Mouse (Mus musculus) MEL (cell line): Measurements from ENCODE around the gene Anapc10. TPM values are rescaled to one million over a fixed set of nuclear protein-coding genes. Genes with fewer than 3 reads are reported as not detected.

Experiments used
- DNase-seq: peaks from one replicate; pipeline ENCODE4 v3.0.0; 2011; ENCODE audit warnings: low read depth, low spot score
- H3K27ac ChIP-seq: 2 replicates; pipeline ENCODE4 v1.5.1; 2012; ENCODE audit warnings: low read depth, mild to moderate bottlenecking, control low read depth, low read length, moderate library complexity; ENCODE audit not compliant: control insufficient read depth
- H3K27me3 ChIP-seq, 2 experiments: fragments of 150-350 bp in 1 of 2; sonication (generic) in 1 of 2; 2 replicates each; pipeline ENCODE4 v1.6.1; 2012; ENCODE audit warnings: low read length in 2 of 2, mild to moderate bottlenecking in 2 of 2, improper control_type of control experiment in 1 of 2, moderate library complexity in 1 of 2; ENCODE audit not compliant: insufficient read depth in 2 of 2, control insufficient read depth in 1 of 2
- H3K36me3 ChIP-seq, 2 experiments: 2 replicates each; pipeline ENCODE4 v1.6.1; 2012 to 2014; ENCODE audit warnings: low read length in 2 of 2, improper control_type of control experiment in 1 of 2, inconsistent platforms in 1 of 2, mild to moderate bottlenecking in 1 of 2; ENCODE audit not compliant: insufficient read depth in 2 of 2, control insufficient read depth in 1 of 2
- H3K4me1 ChIP-seq, 2 experiments: fragments of 150-350 bp in 1 of 2; sonication (generic) in 1 of 2; 2 replicates each; pipeline ENCODE4 v1.6.1; 2012; ENCODE audit warnings: low read length in 2 of 2, improper control_type of control experiment in 1 of 2, mild to moderate bottlenecking in 1 of 2; ENCODE audit not compliant: insufficient read depth in 2 of 2, control insufficient read depth in 1 of 2
- H3K4me3 ChIP-seq, 2 experiments: fragments of 150-350 bp in 1 of 2; sonication (generic) in 1 of 2; 2 replicates each; pipeline ENCODE4 v1.5.1; 2012; ENCODE audit warnings: low read depth in 2 of 2, low read length in 2 of 2, mild to moderate bottlenecking in 2 of 2, moderate library complexity in 2 of 2, control low read depth in 1 of 2, improper control_type of control experiment in 1 of 2; ENCODE audit not compliant: control insufficient read depth in 1 of 2, insufficient read depth in 1 of 2
- H3K79me2 ChIP-seq: 2 replicates; pipeline ENCODE4 v1.6.1; 2012; ENCODE audit warnings: mild to moderate bottlenecking, low read length, moderate library complexity; ENCODE audit not compliant: control insufficient read depth, poor library complexity, insufficient read depth
- H3K9ac ChIP-seq: 2 replicates; pipeline ENCODE4 v1.6.1; 2012; ENCODE audit warnings: low read depth, mild to moderate bottlenecking, control low read depth, low read length, moderate library complexity; ENCODE audit not compliant: control insufficient read depth, poor library complexity, severe bottlenecking
- H3K9me3 ChIP-seq: fragments of 150-350 bp; sonication (generic); replicated peaks from 2 replicates; pipeline ENCODE4 v1.6.1; 2012; ENCODE audit warnings: mild to moderate bottlenecking, low read length, improper control_type of control experiment, moderate library complexity; ENCODE audit not compliant: insufficient read depth
- BHLHE40 ChIP-seq: IDR thresholded peaks from 2 replicates; pipeline ENCODE4 v1.6.1; 2012; ENCODE audit warnings: low read depth, mild to moderate bottlenecking, inconsistent platforms, low read length, improper control_type of control experiment, borderline replicate concordance
- CHD1 ChIP-seq: IDR thresholded peaks from 2 replicates; pipeline ENCODE4 v1.6.1; 2012; ENCODE audit warnings: low read depth, mild to moderate bottlenecking, inconsistent platforms, low read length, improper control_type of control experiment
- E2F4 ChIP-seq: IDR thresholded peaks from 2 replicates; pipeline ENCODE4 v1.6.1; 2011; ENCODE audit warnings: low read depth, low read length, improper control_type of control experiment, borderline replicate concordance
- HCFC1 ChIP-seq: IDR thresholded peaks from 2 replicates; pipeline ENCODE4 v1.6.1; 2012; ENCODE audit warnings: low read depth, mild to moderate bottlenecking, inconsistent platforms, low read length, improper control_type of control experiment, moderate library complexity
- MAFK ChIP-seq: IDR thresholded peaks from 2 replicates; pipeline ENCODE4 v1.6.1; 2011; ENCODE audit warnings: low read depth, mild to moderate bottlenecking, low read length, improper control_type of control experiment, borderline replicate concordance
- POLR2A ChIP-seq, 2 experiments: IDR thresholded peaks; 2 replicates each; pipeline ENCODE4 v1.6.1; 2011 to 2012; ENCODE audit warnings: low read length in 2 of 2, mild to moderate bottlenecking in 2 of 2, control low read depth in 1 of 2, improper control_type of control experiment in 1 of 2, low read depth in 1 of 2, moderate library complexity in 1 of 2; ENCODE audit not compliant: control insufficient read depth in 1 of 2, insufficient read depth in 1 of 2, poor library complexity in 1 of 2
- TCF12 ChIP-seq: IDR thresholded peaks from 2 replicates; pipeline ENCODE4 v1.6.1; 2014; ENCODE audit warnings: low read depth, mild to moderate bottlenecking, inconsistent platforms, low read length, improper control_type of control experiment, moderate library complexity
- USF2 ChIP-seq, 2 experiments: IDR thresholded peaks; 2 replicates each; pipeline ENCODE4 v1.6.1; 2011 to 2012; ENCODE audit warnings: improper control_type of control experiment in 2 of 2, low read length in 2 of 2, borderline replicate concordance in 1 of 2, inconsistent platforms in 1 of 2, low read depth in 1 of 2, mild to moderate bottlenecking in 1 of 2; ENCODE audit not compliant: insufficient read depth in 1 of 2
- ZKSCAN1 ChIP-seq: IDR thresholded peaks from 2 replicates; pipeline ENCODE4 v1.6.1; 2012; ENCODE audit warnings: low read depth, mild to moderate bottlenecking, inconsistent platforms, low read length, improper control_type of control experiment, moderate library complexity
- ZMIZ1 ChIP-seq: IDR thresholded peaks from 2 replicates; pipeline ENCODE4 v1.6.1; 2012; ENCODE audit warnings: low read depth, mild to moderate bottlenecking, inconsistent platforms, low read length, improper control_type of control experiment, moderate library complexity
- ZNF384 ChIP-seq: IDR thresholded peaks from 2 replicates; pipeline ENCODE4 v1.6.1; 2012; ENCODE audit warnings: low read depth, mild to moderate bottlenecking, inconsistent platforms, low read length, improper control_type of control experiment
- polyA plus RNA-seq, 2 experiments: library from polyadenylated mRNA; stranded (reverse) in 1 of 2; unstranded in 1 of 2; fragments of >175 nt in 1 of 2; fragments of >200 nt in 1 of 2; gene quantifications; 2 replicates each; pipeline versions ENCODE4 v1.2.1 to v1.2.4; 2012; ENCODE audit warnings: low replicate concordance in 2 of 2, low read depth in 1 of 2; ENCODE audit not compliant: insufficient read length in 2 of 2, insufficient read depth in 1 of 2, missing spikeins in 1 of 2
- total RNA-seq: library from RNA; depleted of rRNA; stranded (reverse); fragments of 300-350 nt; gene quantifications from 2 replicates; pipeline ENCODE4 v1.2.3, GENCODE M21; 2012; rRNA removed

The Anapc10 gene
- total and polyA plus RNA-seq, 3 experiments: 17.2 to 19.1 TPM; not detected in 1

DNA sequence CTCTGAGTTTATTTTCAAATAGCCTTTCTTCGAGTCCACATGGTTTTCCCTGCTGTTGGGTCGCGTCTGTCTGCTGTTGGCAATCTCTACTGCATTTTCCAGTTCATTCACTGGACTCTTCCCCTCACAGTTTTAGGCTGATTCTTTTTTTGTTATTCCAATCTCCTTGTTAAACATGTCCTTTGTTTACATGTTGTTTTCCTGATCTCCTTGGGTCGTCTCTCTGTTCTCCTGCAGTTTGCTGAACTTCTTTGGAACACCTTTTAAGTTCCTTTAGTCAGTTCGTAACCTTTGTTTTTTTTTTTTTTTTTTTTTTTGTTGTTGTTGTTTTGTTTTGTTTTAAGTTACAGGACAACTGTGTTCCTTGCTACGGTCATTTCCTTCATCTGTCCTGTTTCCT, 92.9 kb downstream of the Anapc10 start:
- Histone ChIP-seq H3K9ac (no peak overlapping the region), H3K27me3 (0 out of 4 replicates have a peak, but pooled peaks cover 0 to 2% of the 10 kb centered on the region in 2 experiments), H3K27ac (no peak overlapping the region), H3K9me3 (no peaks in the 10 kb centered on the region), H3K79me2 (no peaks in the 10 kb centered on the region), H3K4me1 (no peaks in the 10 kb centered on the region)
- no peak for DNase-seq
- no peak for TF ChIP-seq USF2 (IDR thresholded peaks at IDR 0.05; ENCODE audit: borderline replicate concordance in 1 of 2, insufficient read depth in 1 of 2, low read depth in 1 of 2, low read length in 2 of 2)
- no peak for TF ChIP-seq MAFK
- TF ChIP-seq, all 39 proteins: peak for 0
- Histone ChIP-seq H3K4me3 (no peak overlapping the region), H3K36me3 (no peaks in the 10 kb centered on the region)

DNA sequence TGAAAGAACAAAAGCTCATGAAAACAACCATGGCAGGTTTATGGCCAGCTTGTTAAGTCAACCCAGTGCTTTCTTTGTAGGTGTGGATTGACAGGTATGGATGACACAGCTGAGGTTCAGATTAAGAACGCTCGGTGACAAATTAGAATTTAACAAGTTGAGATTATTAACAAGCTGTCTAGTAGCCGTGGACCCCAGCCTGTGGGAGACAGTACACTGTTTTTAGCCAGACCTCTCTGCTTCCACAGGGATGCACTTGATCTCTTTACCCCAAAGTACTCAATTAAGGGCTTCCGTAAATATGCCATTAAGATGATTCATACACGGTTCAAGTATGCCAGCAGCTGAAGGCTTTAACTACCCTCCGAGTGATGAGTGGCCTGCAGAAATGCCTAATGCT, 95.4 kb downstream of the Anapc10 start:
- no peak for TF ChIP-seq E2F4
- no peak for TF ChIP-seq CHD1
- TF ChIP-seq TCF12: no peak
- no peak for TF ChIP-seq USF2 (IDR thresholded peaks at IDR 0.05; ENCODE audit: borderline replicate concordance in 1 of 2, insufficient read depth in 1 of 2, low read depth in 1 of 2, low read length in 2 of 2)
- no peak for TF ChIP-seq HCFC1
- TF ChIP-seq ZNF384: no peak
- Histone ChIP-seq H3K36me3 (no peaks in the 10 kb centered on the region), H3K4me3 (no peak overlapping the region), H3K79me2 (no peaks in the 10 kb centered on the region), H3K4me1 (no peaks in the 10 kb centered on the region), H3K9me3 (no peaks in the 10 kb centered on the region), H3K27me3 (no peaks in the 10 kb centered on the region), H3K9ac (no peak overlapping the region), H3K27ac (no peak overlapping the region)
- no peak for DNase-seq

DNA sequence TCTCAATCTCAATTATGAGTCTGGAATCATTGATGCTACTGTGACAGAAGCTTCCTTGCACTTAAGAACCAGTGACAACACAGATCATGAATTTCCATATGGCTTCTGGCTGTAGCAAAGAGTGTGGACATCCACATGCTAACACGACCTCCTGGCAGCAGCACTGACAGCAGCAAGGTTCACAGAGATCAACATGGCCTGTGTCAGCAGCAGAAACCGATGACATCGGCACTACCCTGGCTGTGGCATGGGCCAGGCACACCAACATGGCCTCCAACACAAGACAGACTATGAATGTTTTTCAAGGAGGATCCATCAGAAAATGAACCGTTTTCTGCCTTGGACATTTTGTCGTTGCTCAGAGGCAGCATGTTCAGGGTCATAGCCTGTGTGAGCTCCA, 114.9 kb downstream of the Anapc10 start:
- Histone ChIP-seq H3K27me3 (no peaks in the 10 kb centered on the region), H3K9me3 (no peaks in the 10 kb centered on the region), H3K27ac (no peak overlapping the region), H3K36me3 (no peaks in the 10 kb centered on the region), H3K9ac (no peak overlapping the region), H3K4me1 (no peaks in the 10 kb centered on the region), H3K79me2 (no peaks in the 10 kb centered on the region), H3K4me3 (no peak overlapping the region)
- TF ChIP-seq BHLHE40 (no peak), ZMIZ1 (no peak), ZKSCAN1 (no peak), POLR2A (IDR thresholded peaks at IDR 0.05; ENCODE audit: control insufficient read depth in 1 of 2, insufficient read depth in 1 of 2, low read depth in 1 of 2, low read length in 2 of 2, poor library complexity in 1 of 2) (no peak)
- no peak for DNase-seq

Other genes starting within 250 kb of the Anapc10 start
- 42.8 and 45.3 TPM in 2 replicates for gene Otud4, start 72.2 kb upstream of the Anapc10 start, total RNA-seq
- 10 to 100 TPM; 51.7 to 53.4 TPM for gene Otud4, start 72.2 kb upstream of the Anapc10 start, polyA plus RNA-seq
- gene Abce1, start 80 bp upstream of the Anapc10 start, total RNA-seq: 174 and 180 TPM in 2 replicates
- 100 to 1,000 TPM; 141 to 293 TPM for gene Abce1, start 80 bp upstream of the Anapc10 start, polyA plus RNA-seq